Mouse (Mus musculus) embryonic facial prominence, embryonic 10.5 days (tissue): ENCODE measurements around the gene Hipk3. TPM values are rescaled to one million over a fixed set of nuclear protein-coding genes. Genes with fewer than 3 reads are reported as not detected.

Source experiments
- DNase-seq: peaks from one replicate; pipeline ENCODE4 v3.0.0-alpha.2; 2017; ENCODE audit warnings: low spot score
- H3K27ac ChIP-seq: fragments of 300-500 bp; sonication (generic); replicated peaks from 2 replicates; pipeline ENCODE4 v1.5.1; 2016; ENCODE audit warnings: mild to moderate bottlenecking
- H3K27me3 ChIP-seq: fragments of 300-500 bp; sonication (generic); replicated peaks from 2 replicates; pipeline ENCODE4 v1.6.1; 2016; ENCODE audit warnings: low read depth, mild to moderate bottlenecking; ENCODE audit not compliant: poor library complexity, severe bottlenecking
- H3K36me3 ChIP-seq: fragments of 300-500 bp; sonication (generic); replicated peaks from 2 replicates; pipeline ENCODE4 v1.6.1; 2016; ENCODE audit warnings: mild to moderate bottlenecking, moderate library complexity
- H3K4me1 ChIP-seq: fragments of 300-500 bp; sonication (generic); 2 replicates; pipeline ENCODE4 v1.6.1; 2016
- H3K4me3 ChIP-seq: fragments of 300-500 bp; sonication (generic); 2 replicates; pipeline ENCODE4 v1.5.1; 2016; ENCODE audit warnings: mild to moderate bottlenecking, moderate library complexity
- H3K9me3 ChIP-seq: fragments of 300-500 bp; sonication (generic); 2 replicates; pipeline ENCODE4 v1.6.1; 2016; ENCODE audit warnings: mild to moderate bottlenecking
- WGBS: fragments of 180-500 bp; shearing (Covaris S2); methylation state at CpG from one replicate; pipeline ENCODE4 v1.1.7; 2016; 5-methylcytosine and 5-hydroxymethylcytosine counted together
- polyA plus RNA-seq: library from polyadenylated mRNA; unstranded; fragments of >200 nt; fragmentation: Nextera tagmentation; extraction: Ambion mirVana; gene quantifications from 2 replicates; pipeline ENCODE4 v1.2.1, GENCODE M21; 2016

The Hipk3 gene
- polyA plus RNA-seq, 1 experiment from 2014 or later, result 10.6 TPM

GRCm38 (mm10) chr2:104407913-104408312 lies 86.3 kb downstream of the Hipk3 start:
- peaks cover 14% of the 10 kb centered on the region for H3K4me1 ChIP-seq
- no peak for DNase-seq
- 70% methylated on average over 4 of the region's 4 CpGs for WGBS
- H3K27ac ChIP-seq, result no peak overlapping the region
- peaks cover 77% of the 10 kb centered on the region for H3K27me3 ChIP-seq
- H3K9me3 ChIP-seq, result no peaks in the 10 kb centered on the region
- H3K36me3 ChIP-seq, result no peaks in the 10 kb centered on the region
- H3K4me3 ChIP-seq, result no peak overlapping the region

- Histone ChIP-seq H3K9me3 (no peaks in the 10 kb centered on the region), H3K4me1 (no peaks in the 10 kb centered on the region), H3K36me3 (no peaks in the 10 kb centered on the region), H3K27me3 (peaks cover 38% of the 10 kb centered on the region), H3K4me3 (no peak overlapping the region), H3K27ac (no peak overlapping the region)
- 88% methylated on average over 6 of the region's 6 CpGs for WGBS
- no peak for DNase-seq
Observed at GRCm38 (mm10) chr2:104404036-104404435, 90.2 kb downstream of the Hipk3 start.

GRCm38 (mm10) chr2:104398651-104399290 lies 95.5 kb downstream of the Hipk3 start:
- H3K36me3 ChIP-seq, result no peaks in the 10 kb centered on the region
- DNase-seq, result no peak
- WGBS, result 90% methylated on average over 6 of the region's 6 CpGs
- no peak overlapping the region for H3K4me3 ChIP-seq
- H3K4me1 ChIP-seq, result no peaks in the 10 kb centered on the region
- H3K27ac ChIP-seq, result no peak overlapping the region
- H3K27me3 ChIP-seq, result no peaks in the 10 kb centered on the region
- no peaks in the 10 kb centered on the region for H3K9me3 ChIP-seq

- Histone ChIP-seq H3K27ac (no peak overlapping the region), H3K9me3 (no peaks in the 10 kb centered on the region), H3K4me1 (no peaks in the 10 kb centered on the region), H3K4me3 (no peak overlapping the region), H3K27me3 (no peaks in the 10 kb centered on the region), H3K36me3 (no peaks in the 10 kb centered on the region)
- no peak for DNase-seq
- WGBS, result 87% methylated on average over 9 of the region's 9 CpGs
Observed at GRCm38 (mm10) chr2:104395961-104396360, 98.3 kb downstream of the Hipk3 start.

GRCm38 (mm10) chr2:104394769-104395168 lies 99.5 kb downstream of the Hipk3 start:
- no peak overlapping the region for H3K27ac ChIP-seq
- 63% methylated on average over 2 of the region's 2 CpGs for WGBS
- no peaks in the 10 kb centered on the region for H3K36me3 ChIP-seq

GRCm38 (mm10) chr2:104392700-104393312 lies 101.4 kb downstream of the Hipk3 start:
- Histone ChIP-seq H3K27ac (no peak overlapping the region), H3K27me3 (no peaks in the 10 kb centered on the region), H3K4me1 (no peaks in the 10 kb centered on the region), H3K4me3 (no peak overlapping the region), H3K36me3 (no peaks in the 10 kb centered on the region), H3K9me3 (no peaks in the 10 kb centered on the region)
- DNase-seq, result no peak
- 80% methylated on average over 4 of the region's 4 CpGs for WGBS

More at GRCm38 (mm10) chr2:104394769-104395168, 99.5 kb downstream of the Hipk3 start:
- Histone ChIP-seq H3K9me3 (no peaks in the 10 kb centered on the region), H3K27me3 (no peaks in the 10 kb centered on the region), H3K4me1 (no peaks in the 10 kb centered on the region), H3K4me3 (no peak overlapping the region)
- DNase-seq, result no peak

- H3K27ac ChIP-seq, result no peak overlapping the region
- H3K9me3 ChIP-seq, result no peaks in the 10 kb centered on the region
- no peaks in the 10 kb centered on the region for H3K27me3 ChIP-seq
- H3K4me1 ChIP-seq, result peaks cover 4% of the 10 kb centered on the region; the same call in 1 of the 2 replicates
- 91% methylated on average over 11 of the region's 11 CpGs for whole genome bisulfite sequencing
- no peak for DNase-seq
- H3K36me3 ChIP-seq, result no peaks in the 10 kb centered on the region
- no peak overlapping the region for H3K4me3 ChIP-seq
Observed at GRCm38 (mm10) chr2:104389231-104389630, 105.0 kb downstream of the Hipk3 start.

- no peaks in the 10 kb centered on the region for H3K27me3 ChIP-seq
- no peak overlapping the region for H3K27ac ChIP-seq
- no peak overlapping the region for H3K4me3 ChIP-seq
- no peak for DNase-seq
- H3K36me3 ChIP-seq, result no peaks in the 10 kb centered on the region
- WGBS, result 90% methylated on average over 2 of the region's 2 CpGs
- peaks cover 4% of the 10 kb centered on the region; the same call in 1 of the 2 replicates for H3K4me1 ChIP-seq
- no peaks in the 10 kb centered on the region for H3K9me3 ChIP-seq
Observed at GRCm38 (mm10) chr2:104385941-104386340, 108.3 kb downstream of the Hipk3 start.

- Histone ChIP-seq H3K9me3 (no peaks in the 10 kb centered on the region), H3K27me3 (peaks cover 14% of the 10 kb centered on the region), H3K36me3 (no peaks in the 10 kb centered on the region), H3K27ac (no peak overlapping the region), H3K4me3 (no peak overlapping the region), H3K4me1 (peaks cover 13% of the 10 kb centered on the region)
- DNase-seq, result no peak
- WGBS, result 90% methylated on average over 4 of the region's 4 CpGs
Observed at GRCm38 (mm10) chr2:104383589-104383988, 110.7 kb downstream of the Hipk3 start.

GRCm38 (mm10) chr2:104382813-104383212 lies 111.4 kb downstream of the Hipk3 start:
- Histone ChIP-seq H3K4me1 (peaks cover 17% of the 10 kb centered on the region), H3K9me3 (no peaks in the 10 kb centered on the region), H3K27me3 (peaks cover 14% of the 10 kb centered on the region), H3K36me3 (no peaks in the 10 kb centered on the region), H3K4me3 (no peak overlapping the region), H3K27ac (no peak overlapping the region)
- DNase-seq, result no peak
- WGBS, result 86% methylated on average over 6 of the region's 6 CpGs

- Histone ChIP-seq H3K4me1 (peaks cover 15% of the 10 kb centered on the region), H3K9me3 (no peaks in the 10 kb centered on the region), H3K27ac (no peak overlapping the region), H3K4me3 (no peak overlapping the region), H3K27me3 (peaks cover 14% of the 10 kb centered on the region), H3K36me3 (no peaks in the 10 kb centered on the region)
- no peak for DNase-seq
- 26% methylated on average over 7 of the region's 7 CpGs for WGBS
Observed at GRCm38 (mm10) chr2:104379304-104379703, 114.9 kb downstream of the Hipk3 start.

- 5% methylated on average over 3 of the region's 3 CpGs for WGBS
- Histone ChIP-seq H3K27ac (no peak overlapping the region), H3K9me3 (no peaks in the 10 kb centered on the region), H3K4me1 (peaks cover 15% of the 10 kb centered on the region), H3K36me3 (no peaks in the 10 kb centered on the region), H3K4me3 (no peak overlapping the region), H3K27me3 (peaks cover 14% of the 10 kb centered on the region)
- no peak for DNase-seq
Observed at GRCm38 (mm10) chr2:104378791-104379190, 115.5 kb downstream of the Hipk3 start.

- no peaks in the 10 kb centered on the region for H3K9me3 ChIP-seq
- DNase-seq, result no peak
- peaks cover 14% of the 10 kb centered on the region for H3K27me3 ChIP-seq
- WGBS, result 68% methylated on average over 2 of the region's 2 CpGs
- H3K36me3 ChIP-seq, result no peaks in the 10 kb centered on the region
- no peak overlapping the region for H3K27ac ChIP-seq
- no peak overlapping the region for H3K4me3 ChIP-seq
- H3K4me1 ChIP-seq, result peaks cover 15% of the 10 kb centered on the region
Observed at GRCm38 (mm10) chr2:104377990-104378389, 116.3 kb downstream of the Hipk3 start.
